Mouse (Mus musculus) E14TG2a.4 (cell line): Measurements from ENCODE around the gene Uba6.

Experiments
- CTCF ChIP-seq: conservative IDR thresholded peaks from 2 replicates; pipeline ENCODE4 v1.5.1; 2014; ENCODE audit warnings: low read length
- POU5F1 ChIP-seq: IDR thresholded peaks from 2 replicates; pipeline ENCODE4 v1.6.1; 2014; ENCODE audit warnings: low read length, borderline replicate concordance

DNA sequence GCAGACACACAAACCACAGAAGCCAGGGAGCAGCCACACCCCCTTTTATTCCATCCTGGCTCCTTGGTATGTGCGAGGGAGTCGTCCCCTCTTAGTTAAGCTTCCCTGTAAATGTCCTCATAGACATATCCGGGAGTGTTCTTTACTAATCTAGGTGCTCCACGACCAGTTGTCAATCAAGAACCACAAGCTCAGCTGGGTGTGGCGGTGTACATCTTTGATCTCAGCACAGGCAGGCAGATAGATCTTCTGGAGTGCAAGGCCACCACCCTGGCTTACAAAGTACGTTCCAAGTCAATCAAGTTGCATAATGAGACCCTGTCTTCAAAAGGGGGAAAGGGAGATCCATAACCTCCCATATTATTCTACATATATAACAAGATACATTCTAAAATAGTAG is 103.5 kb downstream of the Uba6 start:
- TF ChIP-seq CTCF (no peak), POU5F1 (no peak)
